Mouse (Mus musculus): Measurements from ENCODE around the gene Nxpe4. TPM values are rescaled to one million over a fixed set of nuclear protein-coding genes. Genes with fewer than 3 reads are reported as not detected.

Nxpe4 gene
- polyA plus RNA-seq, 1 experiment: 0.22 TPM

DNA sequence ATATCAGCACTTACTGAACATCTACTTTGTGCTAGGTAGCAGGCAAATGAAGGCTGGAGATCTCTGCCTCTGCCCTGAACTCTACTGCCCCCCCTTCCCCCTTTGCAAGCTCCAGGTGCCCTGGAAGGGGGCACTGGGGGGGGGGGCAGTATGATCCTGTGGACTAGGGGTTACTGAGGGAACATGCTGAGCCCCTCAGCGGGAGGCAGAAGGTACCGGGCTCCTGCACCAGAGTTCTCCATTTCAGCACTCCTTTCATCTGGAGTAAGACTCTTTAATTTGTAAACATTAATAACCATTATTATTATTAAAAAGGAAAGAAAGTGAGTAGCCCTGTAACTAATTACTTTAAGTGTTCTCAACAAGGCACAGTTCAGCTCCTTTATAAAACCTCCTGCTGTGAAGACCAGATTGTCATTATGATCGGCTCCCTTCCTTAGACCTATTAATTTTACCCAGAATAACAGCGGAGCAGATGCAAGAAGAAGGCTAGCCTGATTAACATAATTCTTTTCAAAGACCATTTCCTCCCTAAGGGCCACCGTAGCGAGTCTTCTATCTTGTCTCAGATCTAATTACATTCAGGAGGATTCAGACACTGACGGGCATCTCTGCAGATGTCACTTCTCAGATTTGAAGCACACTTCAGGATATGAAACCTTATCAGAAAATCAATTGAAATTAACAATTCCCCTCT lies 21.0 kb downstream of the Nxpe4 start:
- Histone ChIP-seq H3K36me3 (ENCODE audit: control insufficient read depth) (no peaks in the 10 kb centered on the region), H3K4me3 (replicated peaks) (no peak overlapping the region)
- TF ChIP-seq GATA1 (IDR thresholded peaks at IDR 0.05; ENCODE audit: low read length): no peak
- TF ChIP-seq TAL1 (IDR thresholded peaks at IDR 0.05; ENCODE audit: low read length): no peak

DNA sequence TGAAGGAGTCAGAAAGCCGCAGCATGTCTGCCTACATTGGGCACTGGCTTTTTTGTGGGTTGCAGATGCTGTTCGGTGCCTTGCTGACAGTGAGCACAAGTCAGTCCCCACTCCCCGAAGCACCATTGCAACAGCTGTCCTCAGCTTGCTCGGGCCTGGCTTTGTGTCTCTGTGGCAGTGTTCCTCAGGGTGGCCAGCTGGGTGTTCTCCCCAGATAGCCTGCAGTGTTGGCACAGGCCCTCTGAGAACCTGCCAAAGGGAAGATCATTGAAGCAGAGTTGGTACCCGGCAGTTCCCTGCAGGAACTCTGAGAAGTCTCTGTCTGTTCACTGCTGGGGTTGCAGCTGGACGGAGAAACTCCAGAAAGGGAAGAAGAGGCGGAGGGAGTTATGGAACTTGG lies 22.5 kb downstream of the Nxpe4 start:
- TF ChIP-seq TAL1 (IDR thresholded peaks at IDR 0.05; ENCODE audit: low read length) (no peak), GATA1 (IDR thresholded peaks at IDR 0.05; ENCODE audit: low read length) (no peak)
- H3K36me3 ChIP-seq (ENCODE audit: control insufficient read depth): no peaks in the 10 kb centered on the region
- H3K4me3 ChIP-seq (replicated peaks): no peak overlapping the region
- no peaks in the 10 kb centered on the region for H3K4me1 ChIP-seq (ENCODE audit: control insufficient read depth)
- H3K27me3 ChIP-seq (ENCODE audit: control insufficient read depth): no peaks in the 10 kb centered on the region
- H3K9me3 ChIP-seq (ENCODE audit: control insufficient read depth, low read length): no peaks in the 10 kb centered on the region

More for the DNA sequence above, 21.0 kb downstream of the Nxpe4 start:
- Histone ChIP-seq H3K4me1 (ENCODE audit: control insufficient read depth) (no peaks in the 10 kb centered on the region), H3K9me3 (ENCODE audit: control insufficient read depth, low read length) (no peaks in the 10 kb centered on the region), H3K27me3 (ENCODE audit: control insufficient read depth) (no peaks in the 10 kb centered on the region)

DNA sequence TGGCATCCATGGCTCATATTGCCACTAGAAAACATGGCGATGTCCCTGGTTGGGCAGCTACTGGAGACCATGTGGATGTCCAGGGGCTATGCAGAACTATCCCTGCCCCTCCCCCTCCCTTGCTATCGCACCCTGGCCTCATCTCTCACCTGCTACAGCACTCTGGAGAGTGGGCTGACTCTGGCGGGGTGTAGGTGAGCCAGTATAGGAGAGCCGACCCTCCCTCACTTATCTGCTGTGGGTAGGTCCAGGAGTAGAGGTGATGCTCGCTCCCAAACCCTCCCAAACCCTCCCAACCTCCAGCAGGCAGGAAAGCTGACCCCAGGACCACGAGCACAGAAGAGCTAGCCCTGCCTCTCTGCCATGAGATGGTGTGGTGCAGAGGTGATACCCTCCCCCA lies 27.0 kb downstream of the Nxpe4 start:
- Histone ChIP-seq H3K9me3 (ENCODE audit: control insufficient read depth, low read length) (no peaks in the 10 kb centered on the region), H3K36me3 (ENCODE audit: control insufficient read depth) (no peaks in the 10 kb centered on the region), H3K4me3 (replicated peaks) (no peak overlapping the region), H3K27me3 (ENCODE audit: control insufficient read depth) (no peaks in the 10 kb centered on the region), H3K4me1 (ENCODE audit: control insufficient read depth) (no peaks in the 10 kb centered on the region)
- TF ChIP-seq GATA1 (IDR thresholded peaks at IDR 0.05; ENCODE audit: low read length) (no peak), TAL1 (IDR thresholded peaks at IDR 0.05; ENCODE audit: low read length) (no peak)

DNA sequence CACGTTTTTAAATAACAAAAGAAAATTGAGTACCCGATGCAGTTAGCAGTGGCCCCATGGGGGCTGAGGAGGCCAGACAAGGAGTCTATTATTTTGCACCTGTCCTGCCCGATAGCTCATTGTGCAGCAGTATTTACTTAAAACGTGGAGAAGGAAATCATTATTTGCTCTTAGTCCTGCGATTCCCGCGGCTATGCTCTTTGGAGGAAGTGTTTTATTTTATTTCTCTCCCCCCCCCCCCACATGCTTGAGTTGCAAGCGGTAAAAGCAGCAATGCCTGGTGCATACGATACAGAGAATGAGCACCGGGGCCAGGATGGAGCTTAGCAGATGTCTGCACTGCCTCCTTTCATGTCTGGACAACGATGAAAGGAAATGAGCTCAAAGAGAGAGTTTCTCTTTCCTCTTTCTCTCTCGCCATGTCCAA lies 35.6 kb downstream of the Nxpe4 start:
- Histone ChIP-seq H3K9me3 (ENCODE audit: control insufficient read depth, low read length) (no peaks in the 10 kb centered on the region), H3K4me1 (ENCODE audit: control insufficient read depth) (no peaks in the 10 kb centered on the region), H3K4me3 (replicated peaks) (no peak overlapping the region), H3K36me3 (ENCODE audit: control insufficient read depth) (no peaks in the 10 kb centered on the region), H3K27me3 (ENCODE audit: control insufficient read depth) (no peaks in the 10 kb centered on the region)
- TF ChIP-seq GATA1 (IDR thresholded peaks at IDR 0.05; ENCODE audit: low read length) (no peak), TAL1 (IDR thresholded peaks at IDR 0.05; ENCODE audit: low read length) (no peak)

DNA sequence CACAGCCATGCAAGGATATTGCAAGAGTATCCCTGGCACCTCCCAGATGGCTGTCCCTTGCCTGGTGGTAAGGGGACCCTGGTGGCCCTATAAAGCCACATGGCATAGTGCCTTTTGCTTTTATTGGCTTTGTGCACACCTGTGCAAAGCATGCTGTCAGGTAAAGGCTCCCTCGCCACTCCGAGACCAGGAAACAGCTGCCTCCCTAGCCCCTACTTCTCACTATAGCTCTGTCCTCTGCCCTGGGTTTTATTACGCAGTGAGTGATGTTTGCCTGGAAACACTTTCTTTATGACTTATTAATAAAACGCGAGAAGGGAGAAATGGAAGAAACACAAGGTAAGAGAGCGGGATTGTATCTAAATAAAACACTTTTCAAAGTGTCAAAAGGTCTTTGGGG lies 49.1 kb downstream of the Nxpe4 start:
- Histone ChIP-seq H3K4me1 (ENCODE audit: control insufficient read depth) (no peaks in the 10 kb centered on the region), H3K36me3 (ENCODE audit: control insufficient read depth) (no peaks in the 10 kb centered on the region), H3K4me3 (replicated peaks) (no peak overlapping the region), H3K27me3 (ENCODE audit: control insufficient read depth) (no peaks in the 10 kb centered on the region), H3K9me3 (ENCODE audit: control insufficient read depth, low read length) (no peaks in the 10 kb centered on the region)
- TF ChIP-seq TAL1 (IDR thresholded peaks at IDR 0.05; ENCODE audit: low read length) (no peak), GATA1 (IDR thresholded peaks at IDR 0.05; ENCODE audit: low read length) (no peak)

DNA sequence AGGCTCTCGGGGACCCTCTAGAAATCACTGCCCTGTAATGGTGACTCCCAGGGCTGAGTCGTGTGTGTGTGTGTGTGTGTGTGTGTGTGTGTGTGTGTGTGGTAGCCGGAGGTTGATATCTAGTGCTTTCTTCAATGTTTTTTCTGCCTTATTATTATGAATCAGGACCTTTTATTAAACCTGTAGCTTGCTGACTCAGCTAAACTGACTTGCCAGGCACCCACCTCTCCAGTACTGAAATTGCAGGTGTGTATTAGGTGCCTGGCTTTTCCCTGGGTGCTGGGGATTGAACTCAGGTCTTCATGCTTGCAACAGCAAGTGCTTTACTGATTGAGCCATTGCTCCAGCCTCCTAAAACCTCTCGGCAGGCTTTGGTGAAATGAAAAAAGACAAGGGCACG lies 50.1 kb downstream of the Nxpe4 start:
- Histone ChIP-seq H3K9me3 (ENCODE audit: control insufficient read depth, low read length) (no peaks in the 10 kb centered on the region), H3K4me1 (ENCODE audit: control insufficient read depth) (no peaks in the 10 kb centered on the region), H3K36me3 (ENCODE audit: control insufficient read depth) (no peaks in the 10 kb centered on the region), H3K27me3 (ENCODE audit: control insufficient read depth) (no peaks in the 10 kb centered on the region), H3K4me3 (replicated peaks) (no peak overlapping the region)
- TF ChIP-seq GATA1 (IDR thresholded peaks at IDR 0.05; ENCODE audit: low read length) (no peak), TAL1 (IDR thresholded peaks at IDR 0.05; ENCODE audit: low read length) (no peak)

DNA sequence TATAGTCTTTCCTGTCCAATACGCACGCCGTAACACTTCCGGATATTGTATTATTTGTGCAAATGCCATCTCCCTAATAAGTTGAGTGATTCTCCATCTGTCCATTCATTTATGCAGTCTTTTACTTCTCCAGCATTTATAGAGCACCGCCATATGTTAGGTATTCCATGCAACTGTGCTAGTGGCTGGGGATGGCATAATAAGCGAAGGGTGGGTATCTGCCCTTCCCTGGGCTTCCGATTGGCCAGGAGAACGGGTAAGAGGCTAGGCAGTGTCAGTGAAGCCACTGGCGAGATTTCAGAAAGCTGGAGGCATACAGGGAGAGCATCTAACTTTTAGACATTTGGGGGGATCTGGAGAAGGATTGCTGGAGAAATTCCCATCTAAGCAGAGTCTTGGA lies 52.9 kb downstream of the Nxpe4 start:
- H3K9me3 ChIP-seq (ENCODE audit: control insufficient read depth, low read length): no peaks in the 10 kb centered on the region
- no peak for TF ChIP-seq TAL1 (IDR thresholded peaks at IDR 0.05; ENCODE audit: low read length)
- no peak for TF ChIP-seq GATA1 (IDR thresholded peaks at IDR 0.05; ENCODE audit: low read length)
- H3K4me3 ChIP-seq (replicated peaks): no peak overlapping the region
- H3K27me3 ChIP-seq (ENCODE audit: control insufficient read depth): no peaks in the 10 kb centered on the region
- H3K36me3 ChIP-seq (ENCODE audit: control insufficient read depth): no peaks in the 10 kb centered on the region
- H3K4me1 ChIP-seq (ENCODE audit: control insufficient read depth): no peaks in the 10 kb centered on the region

DNA sequence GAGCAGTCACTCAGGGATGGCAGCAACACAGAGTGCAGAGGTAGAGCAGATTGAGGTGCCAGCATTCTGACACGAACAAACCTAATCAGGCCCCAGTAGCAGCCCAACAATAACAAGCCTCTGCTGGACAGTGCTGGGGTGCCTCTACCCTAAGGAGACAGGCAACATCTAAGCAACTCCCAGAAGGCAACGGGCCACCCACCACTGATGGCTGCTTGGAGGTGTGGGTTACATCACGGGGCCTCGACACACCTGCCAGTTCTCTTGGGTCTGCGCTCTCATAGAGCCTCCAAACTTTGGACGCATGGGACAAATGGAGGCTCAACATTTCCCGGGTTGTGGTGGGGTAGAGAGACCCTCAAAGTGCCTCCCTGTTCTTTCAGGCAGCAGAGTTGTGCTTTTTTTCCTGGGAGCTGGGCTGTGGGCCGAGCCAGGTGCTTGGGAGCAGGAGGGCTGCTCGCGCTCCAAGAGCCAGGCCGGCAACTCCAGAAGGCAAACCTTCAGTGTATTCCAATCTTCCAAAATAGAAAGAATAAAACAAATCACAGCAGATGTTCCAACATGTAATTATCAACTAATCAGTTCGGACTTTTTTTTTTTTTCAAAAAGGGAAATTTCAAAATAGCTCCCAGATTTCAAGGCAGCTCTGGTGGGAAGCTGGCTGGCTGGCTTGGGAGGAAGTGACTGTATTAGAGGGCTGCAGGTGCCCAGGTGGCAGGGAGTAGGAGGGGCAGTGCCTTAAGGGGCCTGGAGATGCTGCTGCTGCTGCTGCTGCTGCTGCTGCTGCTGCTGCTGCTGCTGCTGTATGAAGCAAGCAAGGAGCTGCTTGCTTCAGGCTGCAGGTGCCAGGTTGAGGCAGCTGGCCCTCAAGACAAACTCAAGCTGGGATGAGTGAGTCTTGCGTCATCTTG lies 54.5 kb downstream of the Nxpe4 start:
- H3K9me3 ChIP-seq (ENCODE audit: control insufficient read depth, low read length): no peaks in the 10 kb centered on the region
- H3K27me3 ChIP-seq (ENCODE audit: control insufficient read depth): no peaks in the 10 kb centered on the region
- no peaks in the 10 kb centered on the region for H3K4me1 ChIP-seq (ENCODE audit: control insufficient read depth)
- H3K4me3 ChIP-seq (replicated peaks): no peak overlapping the region
- H3K36me3 ChIP-seq (ENCODE audit: control insufficient read depth): no peaks in the 10 kb centered on the region
- TF ChIP-seq TAL1 (IDR thresholded peaks at IDR 0.05; ENCODE audit: low read length) (no peak), GATA1 (IDR thresholded peaks at IDR 0.05; ENCODE audit: low read length) (no peak)

DNA sequence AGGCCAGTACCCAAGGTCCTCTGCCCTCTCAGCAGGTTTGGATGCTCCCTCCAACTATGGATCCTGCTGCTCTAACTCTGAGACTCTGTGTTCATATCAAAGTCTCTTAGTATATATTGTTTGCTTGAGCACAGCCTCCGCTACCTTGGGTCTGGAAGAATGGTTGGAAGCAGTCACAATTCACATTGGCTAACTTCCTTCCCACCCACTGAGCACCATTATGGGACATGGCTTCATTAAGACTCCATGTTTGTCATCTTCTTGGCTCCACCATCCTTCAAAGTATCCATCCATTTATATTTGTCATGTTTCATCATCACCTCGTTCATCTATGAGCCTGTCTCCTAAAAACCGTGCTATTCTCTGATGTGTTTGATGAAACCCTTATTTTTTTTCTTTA lies 68.9 kb downstream of the Nxpe4 start:
- Histone ChIP-seq H3K4me3 (replicated peaks) (no peak overlapping the region), H3K27me3 (ENCODE audit: control insufficient read depth) (no peaks in the 10 kb centered on the region), H3K36me3 (ENCODE audit: control insufficient read depth) (no peaks in the 10 kb centered on the region), H3K9me3 (ENCODE audit: control insufficient read depth, low read length) (no peaks in the 10 kb centered on the region), H3K4me1 (ENCODE audit: control insufficient read depth) (no peaks in the 10 kb centered on the region)
- TF ChIP-seq GATA1 (IDR thresholded peaks at IDR 0.05; ENCODE audit: low read length) (no peak), TAL1 (IDR thresholded peaks at IDR 0.05; ENCODE audit: low read length) (no peak)
